Mouse (Mus musculus) ES-CJ7 (cell line): ENCODE measurements around the gene Tecpr1.

Experiments used
- DNase-seq: peaks from one replicate; pipeline ENCODE4 v3.0.0; 2011; ENCODE audit warnings: low read depth, low spot score

Gene Tecpr1

GRCm38 (mm10) chr5:144251876-144252577 is 28.6 kb upstream of the Tecpr1 start:
- DNase-seq, result no peak

- DNase-seq, result peak; percentile 35
Measured at GRCm38 (mm10) chr5:144249871-144250270, 26.5 kb upstream of the Tecpr1 start.

GRCm38 (mm10) chr5:144247906-144248585 is 24.6 kb upstream of the Tecpr1 start:
- DNase-seq, result no peak

- DNase-seq, result no peak
Measured at GRCm38 (mm10) chr5:144247307-144247706, 23.9 kb upstream of the Tecpr1 start.

- no peak for DNase-seq
Measured at GRCm38 (mm10) chr5:144246669-144247068, 23.3 kb upstream of the Tecpr1 start.

- DNase-seq, result no peak
Measured at GRCm38 (mm10) chr5:144245592-144245991, 22.2 kb upstream of the Tecpr1 start.

GRCm38 (mm10) chr5:144243901-144244487 is 20.6 kb upstream of the Tecpr1 start, which contains the start of gene Bri3:
Gene Bri3 (plus strand): TSS chr5:144244437.
- no peak for DNase-seq

- DNase-seq, result no peak
Measured at GRCm38 (mm10) chr5:144238969-144239368, 15.6 kb upstream of the Tecpr1 start.

- no peak for DNase-seq
Measured at GRCm38 (mm10) chr5:144234714-144235113, 11.3 kb upstream of the Tecpr1 start.

- DNase-seq, result no peak
Measured at GRCm38 (mm10) chr5:144234222-144234621, 10.8 kb upstream of the Tecpr1 start.

- no peak for DNase-seq
Measured at GRCm38 (mm10) chr5:144232531-144232930, 9.1 kb upstream of the Tecpr1 start.

GRCm38 (mm10) chr5:144231410-144231809 is 8.0 kb upstream of the Tecpr1 start:
- DNase-seq, result peak; percentile 42

- peak; percentile 43 for DNase-seq
Measured at GRCm38 (mm10) chr5:144230216-144230615, 6.8 kb upstream of the Tecpr1 start.

GRCm38 (mm10) chr5:144226220-144226619 is 2.8 kb upstream of the Tecpr1 start:
- DNase-seq, result peak; percentile 60

- DNase-seq, result no peak
Measured at GRCm38 (mm10) chr5:144223899-144224816, 743 bp upstream of the Tecpr1 start.

- no peak for DNase-seq
Measured at GRCm38 (mm10) chr5:144222811-144223502, 458 bp downstream of the Tecpr1 start.

GRCm38 (mm10) chr5:144221305-144221704 is 2.1 kb downstream of the Tecpr1 start:
- no peak for DNase-seq

GRCm38 (mm10) chr5:144219936-144220335 is 3.5 kb downstream of the Tecpr1 start:
- DNase-seq, result no peak

GRCm38 (mm10) chr5:144219306-144219705 is 4.1 kb downstream of the Tecpr1 start:
- peak; percentile 76 for DNase-seq

- no peak for DNase-seq
Measured at GRCm38 (mm10) chr5:144218061-144218460, 5.4 kb downstream of the Tecpr1 start.

GRCm38 (mm10) chr5:144215992-144216391 is 7.4 kb downstream of the Tecpr1 start:
- no peak for DNase-seq
